Mouse (Mus musculus) CH12.LX (cell line): ENCODE measurements around the gene Helz2. TPM values are rescaled to one million over a fixed set of nuclear protein-coding genes. Genes with fewer than 3 reads are reported as not detected.
"Not testable (repeated sequence)": the region's sequence is repeated elsewhere in the genome, so short reads cannot be mapped to it uniquely, and the experiment has no call there.

ENCODE experiments used
- DNase-seq: peaks from one replicate; pipeline ENCODE4 v3.0.0-alpha.2; 2013; ENCODE audit errors: extremely low read depth
- H3K27ac ChIP-seq: 2 replicates; pipeline ENCODE4 v1.5.1; 2012; ENCODE audit warnings: low read depth, mild to moderate bottlenecking, control low read depth, moderate library complexity; ENCODE audit not compliant: insufficient read depth
- H3K27me3 ChIP-seq: replicated peaks from 2 replicates; pipeline ENCODE3; 2012; ENCODE audit warnings: inconsistent platforms
- H3K36me3 ChIP-seq, 2 experiments: replicated peaks in 1 of 2; 2 replicates each; pipeline versions ENCODE3 to v1.6.1; 2012; ENCODE audit warnings: inconsistent platforms in 1 of 2, low read length in 1 of 2, mild to moderate bottlenecking in 1 of 2, mixed read lengths in 1 of 2, moderate library complexity in 1 of 2; ENCODE audit not compliant: control insufficient read depth in 1 of 2, insufficient read depth in 1 of 2
- H3K4me1 ChIP-seq, 2 experiments: 2 replicates each; pipeline ENCODE4 v1.6.1; 2012; ENCODE audit warnings: inconsistent platforms in 1 of 2, moderate library complexity in 1 of 2; ENCODE audit not compliant: insufficient read depth in 2 of 2, control insufficient read depth in 1 of 2
- H3K4me2 ChIP-seq: 2 replicates; pipeline ENCODE4 v1.6.1; 2012; ENCODE audit warnings: low read depth, mild to moderate bottlenecking, control low read depth; ENCODE audit not compliant: poor library complexity, insufficient read depth, severe bottlenecking
- H3K4me3 ChIP-seq, 3 experiments: fragments of 150-350 bp in 1 of 3; sonication (generic) in 1 of 3; replicated peaks in 1 of 3; 2 replicates each; pipeline versions ENCODE3 to v1.5.1; 2011 to 2012; ENCODE audit warnings: low read depth in 2 of 3, low read length in 2 of 3, mild to moderate bottlenecking in 2 of 3, moderate library complexity in 2 of 3, control low read depth in 1 of 3, improper control_type of control experiment in 1 of 3, inconsistent platforms in 1 of 3, mixed read lengths in 1 of 3; ENCODE audit not compliant: poor library complexity in 1 of 3
- H3K79me2 ChIP-seq: replicated peaks from 2 replicates; pipeline ENCODE4 v1.6.1; 2012; ENCODE audit warnings: mild to moderate bottlenecking, moderate library complexity; ENCODE audit not compliant: control insufficient read depth, poor library complexity, insufficient read depth, severe bottlenecking; ENCODE audit errors: extremely low read depth
- H3K9ac ChIP-seq: 2 replicates; pipeline ENCODE4 v1.6.1; 2012; ENCODE audit warnings: low read depth, mild to moderate bottlenecking, control low read depth, moderate library complexity; ENCODE audit not compliant: insufficient read depth
- H3K9me3 ChIP-seq: replicated peaks from 2 replicates; pipeline ENCODE3; 2012; ENCODE audit warnings: low read length, inconsistent platforms, mixed read lengths
- BHLHE40 ChIP-seq: IDR thresholded peaks from 2 replicates; pipeline ENCODE4 v1.6.1; 2011; ENCODE audit warnings: mild to moderate bottlenecking, low read depth, low read length, improper control_type of control experiment
- CHD1 ChIP-seq: IDR thresholded peaks from 2 replicates; pipeline ENCODE4 v1.6.1; 2012; ENCODE audit warnings: low read depth, low read length, improper control_type of control experiment, inconsistent platforms
- E2F4 ChIP-seq: IDR thresholded peaks from 2 replicates; pipeline ENCODE4 v1.6.1; 2011; ENCODE audit warnings: low read depth, low read length, improper control_type of control experiment; ENCODE audit not compliant: insufficient replicate concordance
- IRF4 ChIP-seq: IDR thresholded peaks from 2 replicates; pipeline ENCODE4 v1.6.1; 2014; ENCODE audit warnings: low read depth, mild to moderate bottlenecking, inconsistent platforms, low read length, improper control_type of control experiment
- JUND ChIP-seq: conservative IDR thresholded peaks from 2 replicates; pipeline ENCODE4 v1.6.1; 2011; ENCODE audit warnings: low read depth, low read length, improper control_type of control experiment
- MEF2A ChIP-seq: IDR thresholded peaks from 2 replicates; pipeline ENCODE4 v1.6.1; 2014; ENCODE audit warnings: low read depth, mild to moderate bottlenecking, inconsistent platforms, low read length, improper control_type of control experiment, borderline replicate concordance
- MXI1 ChIP-seq: IDR thresholded peaks from 2 replicates; pipeline ENCODE4 v1.6.1; 2011; ENCODE audit warnings: mild to moderate bottlenecking, low read depth, low read length, improper control_type of control experiment
- NRF1 ChIP-seq: IDR thresholded peaks from 2 replicates; pipeline ENCODE4 v1.6.1; 2014; ENCODE audit warnings: low read depth, mild to moderate bottlenecking, inconsistent platforms, low read length, improper control_type of control experiment, moderate library complexity
- PAX5 ChIP-seq: IDR thresholded peaks from 2 replicates; pipeline ENCODE4 v1.6.1; 2012; ENCODE audit warnings: low read length, inconsistent platforms, mixed read lengths
- POLR2AphosphoS2 ChIP-seq: IDR thresholded peaks from 2 replicates; pipeline ENCODE4 v1.6.1; 2011; ENCODE audit warnings: low read depth, low read length, improper control_type of control experiment
- RCOR1 ChIP-seq: conservative IDR thresholded peaks from 2 replicates; pipeline ENCODE4 v1.6.1; 2012; ENCODE audit warnings: low read depth, mild to moderate bottlenecking, inconsistent platforms, low read length, improper control_type of control experiment
- SIN3A ChIP-seq: IDR thresholded peaks from 2 replicates; pipeline ENCODE4 v1.6.1; 2012; ENCODE audit warnings: low read length, improper control_type of control experiment, inconsistent platforms
- SMC3 ChIP-seq: IDR thresholded peaks from 2 replicates; pipeline ENCODE4 v1.6.1; 2011; ENCODE audit warnings: low read depth, low read length, improper control_type of control experiment
- TBP ChIP-seq: conservative IDR thresholded peaks from 2 replicates; pipeline ENCODE4 v1.6.1; 2011; ENCODE audit warnings: low read depth, low read length, improper control_type of control experiment
- ZKSCAN1 ChIP-seq: IDR thresholded peaks from 2 replicates; pipeline ENCODE4 v1.6.1; 2012; ENCODE audit warnings: low read depth, inconsistent platforms, low read length, improper control_type of control experiment, borderline replicate concordance
- ZMIZ1 ChIP-seq: IDR thresholded peaks from 2 replicates; pipeline ENCODE4 v1.6.1; 2012; ENCODE audit warnings: low read depth, mild to moderate bottlenecking, inconsistent platforms, low read length, improper control_type of control experiment
- dilution Hi-C: fragments of 300-500 bp; cut with MboI; formaldehyde crosslinking; loops from 2 replicates; pipeline ENCODE4 v1.14.3; 2020; ENCODE audit warnings: low sequenced_read_pairs; ENCODE audit not compliant: extremely low pct_unique_long_range_greater_than_20kb, extremely low pct_ligation_motif_present
- in situ Hi-C: fragments of 300-500 bp; cut with MboI; formaldehyde crosslinking; loops from 3 replicates; pipeline ENCODE4 v1.14.3; 2019; ENCODE audit warnings: low sequenced_read_pairs, low pct_ligation_motif_present, low pct_unique_long_range_greater_than_20kb, mixed read lengths
- polyA plus RNA-seq: library from polyadenylated mRNA; unstranded; fragments of >175 nt; gene quantifications from 2 replicates; pipeline ENCODE4 v1.2.1, GENCODE M21; 2012; ENCODE audit warnings: low read depth; ENCODE audit not compliant: insufficient read length
- total RNA-seq, 2 experiments: library from RNA; depleted of rRNA; stranded (reverse); fragments of 300-350 nt in 1 of 2; fragments of >200 nt in 1 of 2; gene quantifications; 2 replicates each; pipeline ENCODE4 v1.2.3; 2012 to 2014

Gene Helz2
- total and polyA plus RNA-seq, 3 experiments: 5.6 to 18.3 (median 18.0) TPM

- 0 out of 2 replicates have a peak, but pooled peaks have one; percentile 12 for TF ChIP-seq CHD1
- TF ChIP-seq SIN3A: no peak; the same call in 1 of the 2 replicates
- TF ChIP-seq E2F4: no peak
- TF ChIP-seq ZMIZ1: no peak
- no peak for TF ChIP-seq POLR2AphosphoS2
- no peak for TF ChIP-seq JUND
- TF ChIP-seq RCOR1: no peak
- peak; percentile 45; the same call in 1 of the 2 replicates for TF ChIP-seq MEF2A
- TF ChIP-seq SMC3: no peak
- no peak for TF ChIP-seq MXI1
- TF ChIP-seq TBP: peak; percentile 72; the same call in 1 of the 2 replicates
These were observed 48.8 kb downstream of the Helz2 start (continued) for GRCm38 (mm10) chr2:181193044-181193443.

GRCm38 (mm10) chr2:181191936-181192335 is 49.9 kb downstream of the Helz2 start:
- dilution Hi-C loops: no loop called here
- in situ Hi-C loops: loop anchor here (25.0 kb wide), 1 partner anchor 295 kb away; the partner anchor contains the start of genes Abhd16b and Tpd52l2
- Histone ChIP-seq H3K36me3 (peaks cover 0 to 6% of the 10 kb centered on the region in 2 experiments), H3K27ac (peak overlapping the region; percentile 98; the same call in 1 of the 2 replicates), H3K9ac (no peak overlapping the region; the same call in 1 of the 2 replicates), H3K4me1 (peaks cover 14 to 51% of the 10 kb centered on the region in 2 experiments), H3K27me3 (no peaks in the 10 kb centered on the region), H3K79me2 (no peaks in the 10 kb centered on the region), H3K4me2 (peak overlapping the region; percentile 26; the same call in 1 of the 2 replicates), H3K4me3 (no peak overlapping the region)
- peak; percentile 18 for DNase-seq
- TF ChIP-seq ZKSCAN1 (no peak), BHLHE40 (peak; percentile 64), NRF1 (no peak), PAX5 (no peak), IRF4 (no peak)
- TF ChIP-seq, all 38 proteins: peak for 1
- H3K9me3 ChIP-seq: no peaks in the 10 kb centered on the region

- in situ Hi-C loops: loop anchor here (25.0 kb wide), 1 partner anchor 296 kb away; the partner anchor contains the start of genes Abhd16b and Tpd52l2
- dilution Hi-C loops, H3K27ac ChIP-seq, H3K4me3 ChIP-seq, H3K36me3 ChIP-seq, H3K79me2 ChIP-seq, H3K4me2 ChIP-seq, H3K27me3 ChIP-seq, H3K9me3 ChIP-seq: not testable (repeated sequence)
- TF ChIP-seq TBP: peak; percentile 94
- TF ChIP-seq, all 38 proteins: peak for 1; not testable (repeated sequence) for 37
- H3K4me1 ChIP-seq: peaks cover 14 to 51% of the 10 kb centered on the region in 2 experiments
- not testable (repeated sequence) for DNase-seq, H3K9ac ChIP-seq
These were observed 50.4 kb downstream of the Helz2 start for GRCm38 (mm10) chr2:181191385-181191784.
